Mouse (Mus musculus): ENCODE results near the gene Pdcl2.
A peak's percentile ranks its signal among the peaks of the same experiment; 100 is the strongest.

The Pdcl2 gene

DNA sequence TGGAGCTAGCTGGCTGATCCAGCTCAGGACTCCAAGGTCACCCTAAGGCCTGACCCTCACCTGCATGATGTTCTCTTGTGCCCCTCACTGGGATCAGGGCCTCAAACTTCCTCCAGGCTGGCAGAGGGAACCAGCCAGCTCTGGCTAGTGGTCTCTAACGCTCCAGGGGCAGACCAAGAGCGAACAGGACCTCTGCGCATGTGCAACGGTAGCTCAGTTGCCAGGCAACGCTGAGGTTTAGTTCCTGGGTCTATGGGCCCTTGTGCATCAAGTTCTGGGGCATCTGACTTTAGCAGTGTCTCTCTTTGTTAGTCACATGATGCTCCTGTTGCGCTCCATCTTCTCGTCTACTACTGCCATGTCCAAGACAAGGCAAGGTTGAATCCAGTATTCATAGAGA is at the start of gene Pdcl2:
Gene Pdcl2 (minus strand): TSS at position 204 of the 400 bp plus-strand sequence.
- DNase-seq (ENCODE audit: low read depth): no peak

DNA sequence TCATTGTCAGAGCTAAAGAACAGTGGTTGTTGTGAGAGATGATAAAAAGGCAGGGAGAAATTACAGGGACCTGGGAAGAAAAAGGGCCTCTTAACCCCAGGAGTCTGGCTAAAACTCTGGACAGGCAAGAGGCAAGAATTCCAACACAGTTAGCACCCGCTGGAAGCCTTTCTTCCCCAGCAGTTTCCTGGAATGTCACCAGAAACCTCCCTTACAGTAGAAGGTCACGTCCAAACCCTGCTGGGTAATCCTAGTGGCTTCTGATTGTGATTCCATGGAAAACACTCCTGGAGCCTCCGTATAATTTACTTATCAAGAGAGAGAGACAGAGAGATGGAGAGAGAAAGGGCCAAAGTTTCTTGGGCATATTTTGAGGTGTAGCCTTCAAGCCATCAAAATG is 48.3 kb upstream of the Pdcl2 start:
- no peak for DNase-seq (ENCODE audit: low read depth)

DNA sequence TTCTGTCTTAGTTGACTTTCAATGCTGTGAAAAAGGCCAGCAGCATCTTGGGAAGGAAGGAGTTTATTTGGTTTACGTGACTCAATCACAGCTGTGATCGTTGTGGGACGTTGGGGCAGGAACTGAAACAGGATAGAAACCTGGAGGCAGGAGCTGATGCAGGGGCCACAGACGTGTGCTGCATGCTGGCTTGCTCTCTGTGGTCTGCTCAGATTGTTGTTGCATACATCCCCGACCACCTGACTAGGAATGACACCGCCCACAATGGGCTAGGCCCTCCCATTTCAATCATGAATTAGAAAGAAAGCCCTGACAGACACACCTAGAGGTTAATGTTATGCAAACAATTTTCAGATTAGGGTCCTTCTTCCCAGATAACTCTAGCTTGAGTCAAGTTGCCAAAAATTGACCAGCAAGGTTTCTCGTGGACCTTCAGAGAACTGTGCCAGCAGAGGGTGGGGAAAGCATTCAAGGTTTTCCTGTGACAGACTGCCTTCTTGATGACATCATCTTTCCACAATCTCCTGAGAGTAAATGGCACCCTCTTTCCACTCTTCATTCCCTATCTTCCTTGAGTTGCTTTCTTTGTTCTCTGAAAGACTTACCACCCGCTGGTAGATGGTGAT is 38.4 kb upstream of the Pdcl2 start:
- DNase-seq (ENCODE audit: low read depth): no peak

DNA sequence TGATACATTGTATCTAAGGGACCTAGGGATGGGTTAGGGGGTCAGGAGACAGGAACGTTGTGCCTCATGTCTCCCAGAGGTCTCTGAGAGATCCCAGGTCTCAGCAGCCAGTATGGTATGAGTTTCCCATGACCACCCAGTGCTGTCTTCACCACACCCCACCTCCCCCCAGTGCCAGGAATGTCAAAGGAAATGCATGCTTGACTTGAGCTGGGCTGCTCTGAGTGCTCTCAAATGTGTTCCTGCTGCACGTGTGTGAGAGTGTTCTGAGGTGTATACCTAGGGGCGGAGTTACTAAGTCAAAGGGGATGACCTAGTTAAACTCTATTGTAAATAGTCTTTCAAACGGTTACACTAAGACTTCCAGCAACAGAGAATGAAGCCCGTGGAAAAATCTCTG is 34.5 kb upstream of the Pdcl2 start:
- DNase-seq (ENCODE audit: low read depth): no peak

DNA sequence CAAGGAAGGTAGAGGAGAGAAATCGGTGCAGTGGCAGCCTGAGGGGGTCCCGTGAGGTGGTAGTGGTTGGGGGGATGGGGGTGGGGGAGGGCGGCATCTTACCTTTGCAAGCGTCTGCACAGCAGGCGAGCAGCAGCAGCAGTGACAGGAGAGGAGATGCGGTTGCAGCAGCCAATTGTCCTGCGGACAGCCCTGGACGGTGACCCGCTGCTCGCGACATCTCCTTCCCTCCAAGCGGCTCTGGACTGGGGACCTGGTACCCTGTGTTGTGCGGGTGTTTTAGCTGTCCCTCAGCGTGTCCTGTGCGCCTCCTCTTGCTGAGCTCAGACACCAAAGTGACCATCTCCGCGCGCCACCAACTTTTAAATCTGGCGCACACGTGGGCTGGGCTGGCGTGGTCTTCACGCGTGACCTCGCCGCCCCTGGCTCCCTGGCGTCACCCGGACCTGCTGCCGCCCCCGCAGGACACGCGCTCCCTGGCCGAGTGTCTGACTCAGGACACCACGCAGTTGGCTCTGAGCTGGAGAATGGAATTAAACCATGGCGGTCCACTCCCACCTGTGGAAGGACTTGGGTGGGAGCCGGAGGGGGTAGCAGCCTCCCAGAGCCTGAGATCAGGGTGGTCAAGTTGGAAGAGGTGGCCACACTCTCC is 32.6 kb upstream of the Pdcl2 start, which contains the start of gene Nmu:
Gene Nmu (minus strand): TSS at position 336 of the 652 bp plus-strand sequence.
- DNase-seq (ENCODE audit: low read depth): no peak

DNA sequence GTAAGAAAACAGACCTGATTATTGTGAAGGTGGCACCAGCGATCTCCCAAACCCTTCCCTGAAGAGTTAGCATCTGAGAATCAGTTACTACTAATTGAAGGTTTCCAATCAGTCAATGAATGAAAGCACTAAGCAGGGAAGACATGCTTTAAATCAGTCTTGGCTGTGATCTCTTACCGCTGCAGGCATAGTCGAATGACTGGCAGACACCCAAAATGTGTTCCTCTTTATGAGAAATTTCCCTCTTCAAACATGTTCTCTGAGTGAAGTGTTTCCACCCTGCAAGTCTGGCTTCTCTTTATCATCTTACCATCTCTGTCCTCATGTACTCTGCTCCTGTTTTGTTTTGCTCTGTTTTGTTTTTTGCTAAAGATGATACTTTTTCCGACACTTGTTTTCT is 29.8 kb upstream of the Pdcl2 start:
- DNase-seq (ENCODE audit: low read depth): no peak

DNA sequence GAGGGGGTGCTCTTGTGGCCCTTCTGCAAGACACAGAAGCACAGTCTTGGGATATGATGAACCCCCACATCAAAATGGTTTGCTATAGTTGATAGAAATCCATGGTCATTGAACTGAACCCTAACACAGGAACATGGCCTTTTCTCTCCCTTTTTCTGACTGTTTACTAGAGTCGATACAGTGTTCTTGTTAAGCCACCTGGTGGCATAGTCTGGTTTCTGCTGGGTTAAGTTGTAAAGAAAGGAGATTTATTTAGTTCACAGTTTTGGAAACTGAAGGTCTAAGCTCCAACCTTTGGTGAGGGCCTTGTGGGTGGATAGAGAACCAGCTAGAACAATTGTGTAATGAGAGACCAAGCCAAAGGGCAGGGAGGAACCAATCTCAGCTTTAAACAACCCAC is 29.1 kb upstream of the Pdcl2 start:
- no peak for DNase-seq (ENCODE audit: low read depth)

DNA sequence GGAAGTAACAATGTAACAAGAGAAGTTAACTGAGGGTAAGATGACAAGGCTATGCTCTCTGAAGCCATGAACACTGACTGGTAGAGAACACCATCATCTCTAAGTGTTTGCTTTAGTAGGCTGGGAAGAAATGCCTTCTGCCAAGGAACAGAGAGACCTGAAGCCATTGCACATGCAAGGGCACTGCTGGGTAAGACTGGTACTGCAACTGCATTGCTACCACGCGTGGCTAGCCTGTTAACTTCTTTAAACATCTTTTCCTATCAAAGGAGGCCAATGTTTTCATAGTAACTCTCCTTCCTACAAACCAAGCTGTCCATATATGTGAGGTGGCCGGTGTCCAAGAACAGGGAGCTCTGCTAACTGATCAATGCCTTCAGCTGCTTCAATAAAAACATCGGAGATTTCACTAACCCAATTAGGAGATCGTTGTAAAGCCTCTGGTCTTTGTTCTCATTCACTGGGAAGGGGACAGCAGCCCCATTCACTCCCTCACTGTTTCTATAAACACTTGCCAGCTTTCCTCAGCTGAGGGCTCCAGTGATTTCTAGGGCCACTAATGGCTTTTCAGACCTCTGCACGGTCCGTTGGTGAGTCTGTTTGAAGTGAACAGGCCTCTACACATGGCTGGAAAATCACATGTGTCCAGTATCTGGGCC is 21.1 kb upstream of the Pdcl2 start:
- no peak for DNase-seq (ENCODE audit: low read depth)

DNA sequence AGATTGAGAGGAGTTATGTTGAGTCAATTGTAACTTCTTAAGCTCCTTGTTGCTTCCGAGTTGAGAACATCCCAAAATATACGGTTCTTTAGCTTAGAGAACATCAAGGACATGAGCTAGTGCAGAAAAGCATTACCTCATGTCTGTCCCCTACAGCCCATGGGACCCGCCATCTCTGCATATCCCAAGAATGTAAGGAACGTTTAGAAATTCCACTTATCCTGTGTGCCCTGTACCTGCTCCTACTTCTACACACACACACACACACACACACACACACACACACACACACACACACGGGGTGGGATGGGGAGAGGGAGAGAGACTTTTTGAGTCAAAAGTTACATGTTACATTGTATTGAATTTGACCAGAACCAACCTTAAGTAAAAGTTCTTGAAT is 20.6 kb upstream of the Pdcl2 start:
- no peak for DNase-seq (ENCODE audit: low read depth)

DNA sequence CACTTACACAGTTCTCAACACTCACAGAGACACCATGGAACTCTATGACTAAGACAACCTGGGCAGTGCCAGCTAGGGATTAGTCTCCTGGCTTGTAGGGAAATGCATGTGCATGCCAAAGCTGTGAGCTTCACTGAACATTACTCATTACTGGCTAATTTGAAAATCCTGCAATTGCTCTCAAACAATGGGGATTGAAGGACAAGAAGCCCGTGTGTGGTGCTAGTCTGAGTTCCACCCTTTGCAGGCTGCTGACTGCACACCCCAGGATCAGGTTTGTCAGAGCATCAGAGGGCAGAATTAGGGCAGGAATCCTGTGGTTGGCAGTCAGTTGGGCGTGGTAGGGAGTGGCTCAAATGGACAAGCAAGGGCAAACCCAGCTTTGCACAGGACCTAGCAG is 15.2 kb upstream of the Pdcl2 start:
- no peak for DNase-seq (ENCODE audit: low read depth)

DNA sequence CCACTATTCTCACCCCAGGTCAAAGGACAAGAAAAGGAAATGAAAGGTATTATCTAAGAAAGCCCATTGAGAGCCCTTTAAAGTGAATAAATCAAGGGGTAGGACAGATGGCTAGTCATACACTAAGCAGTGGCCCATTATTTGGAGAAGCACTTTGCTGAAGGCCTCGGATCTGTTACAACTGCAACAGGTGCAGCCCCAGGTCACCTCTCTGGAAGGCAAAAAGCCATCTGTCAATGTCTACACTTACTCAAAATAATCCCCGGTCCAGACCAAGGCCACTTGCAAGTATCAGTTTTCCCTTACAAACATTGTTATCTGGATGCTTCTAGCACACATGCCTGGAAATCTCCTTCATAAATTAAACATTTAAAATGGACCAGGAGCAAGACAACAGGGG is 10.0 kb upstream of the Pdcl2 start:
- DNase-seq (ENCODE audit: low read depth): no peak

DNA sequence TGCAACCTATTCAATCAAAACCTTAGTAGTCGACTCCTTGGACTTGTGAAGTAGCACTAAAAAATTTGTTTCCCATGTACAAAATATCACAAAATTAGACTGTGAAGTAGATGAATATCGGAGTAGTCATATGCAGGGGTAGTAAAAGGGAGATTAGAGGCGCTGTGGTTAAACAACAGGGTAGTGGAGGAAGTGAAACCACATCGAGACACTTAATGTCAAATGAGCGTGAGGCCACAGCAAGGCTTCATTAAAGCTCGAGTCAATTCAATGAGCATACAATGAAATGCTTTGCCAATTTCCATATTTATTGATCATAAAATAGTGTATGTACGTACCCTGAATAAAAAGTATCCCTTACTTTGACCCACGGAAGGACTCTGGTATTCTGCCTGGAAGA is 6.1 kb upstream of the Pdcl2 start:
- no peak for DNase-seq (ENCODE audit: low read depth)

DNA sequence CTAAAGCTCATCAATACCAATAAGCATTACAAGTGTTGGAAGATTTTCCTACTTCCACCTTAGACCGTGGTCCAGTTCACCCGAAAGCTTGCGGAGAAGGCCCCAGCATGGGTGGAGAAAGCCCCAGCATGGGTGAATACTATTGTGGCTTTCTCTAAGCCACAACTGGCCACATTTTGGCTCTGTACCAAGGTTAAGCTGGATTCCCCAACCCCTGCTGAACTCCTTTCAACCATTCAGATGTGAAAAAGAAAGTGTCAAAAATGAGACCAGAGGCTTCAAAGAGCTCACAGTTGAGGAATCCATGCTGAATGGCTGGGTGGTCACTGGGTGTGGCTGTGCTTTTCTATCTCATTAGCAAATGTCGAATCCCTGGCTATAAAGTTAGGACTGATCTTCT is 2.9 kb upstream of the Pdcl2 start:
- DNase-seq (ENCODE audit: low read depth): no peak

DNA sequence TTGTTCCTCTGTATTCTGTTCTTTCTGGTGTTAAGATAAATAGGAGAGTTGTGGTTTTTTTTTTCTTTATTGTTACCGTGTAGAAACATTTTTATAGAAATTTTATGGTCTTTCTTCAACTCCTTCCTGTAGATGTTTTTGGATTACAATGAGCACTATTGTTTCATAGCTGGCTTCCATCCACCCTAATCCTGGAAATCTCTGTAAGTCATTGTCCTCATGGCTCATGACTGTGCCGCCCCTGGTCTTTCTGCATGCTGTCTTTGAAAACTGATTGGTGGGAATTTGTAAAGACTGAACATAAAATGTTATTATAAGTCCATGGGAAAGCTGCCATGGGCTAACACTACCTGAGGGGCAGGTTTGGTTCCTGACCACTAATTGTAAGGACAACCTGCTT is 3.7 kb downstream of the Pdcl2 start:
- peak; percentile 52 for DNase-seq (ENCODE audit: low read depth)

DNA sequence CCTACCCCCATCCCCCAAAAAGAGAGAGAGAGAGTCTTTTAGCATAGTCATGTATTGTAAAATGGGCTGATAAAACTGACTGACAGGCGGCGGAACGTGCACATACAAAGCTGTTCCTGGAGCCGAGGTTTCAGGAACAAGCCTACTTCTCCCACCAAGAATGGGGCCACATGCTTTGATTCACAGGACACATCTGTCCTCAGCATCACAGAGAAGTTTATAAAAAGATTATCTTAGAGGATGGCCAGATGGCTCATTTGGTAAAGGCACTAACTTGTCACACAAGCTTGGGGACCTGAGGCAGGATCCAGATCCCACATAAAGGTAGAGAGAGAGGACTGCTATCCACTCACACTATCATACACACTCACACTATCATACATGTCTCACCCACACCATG is 5.8 kb downstream of the Pdcl2 start:
- DNase-seq (ENCODE audit: low read depth): no peak

DNA sequence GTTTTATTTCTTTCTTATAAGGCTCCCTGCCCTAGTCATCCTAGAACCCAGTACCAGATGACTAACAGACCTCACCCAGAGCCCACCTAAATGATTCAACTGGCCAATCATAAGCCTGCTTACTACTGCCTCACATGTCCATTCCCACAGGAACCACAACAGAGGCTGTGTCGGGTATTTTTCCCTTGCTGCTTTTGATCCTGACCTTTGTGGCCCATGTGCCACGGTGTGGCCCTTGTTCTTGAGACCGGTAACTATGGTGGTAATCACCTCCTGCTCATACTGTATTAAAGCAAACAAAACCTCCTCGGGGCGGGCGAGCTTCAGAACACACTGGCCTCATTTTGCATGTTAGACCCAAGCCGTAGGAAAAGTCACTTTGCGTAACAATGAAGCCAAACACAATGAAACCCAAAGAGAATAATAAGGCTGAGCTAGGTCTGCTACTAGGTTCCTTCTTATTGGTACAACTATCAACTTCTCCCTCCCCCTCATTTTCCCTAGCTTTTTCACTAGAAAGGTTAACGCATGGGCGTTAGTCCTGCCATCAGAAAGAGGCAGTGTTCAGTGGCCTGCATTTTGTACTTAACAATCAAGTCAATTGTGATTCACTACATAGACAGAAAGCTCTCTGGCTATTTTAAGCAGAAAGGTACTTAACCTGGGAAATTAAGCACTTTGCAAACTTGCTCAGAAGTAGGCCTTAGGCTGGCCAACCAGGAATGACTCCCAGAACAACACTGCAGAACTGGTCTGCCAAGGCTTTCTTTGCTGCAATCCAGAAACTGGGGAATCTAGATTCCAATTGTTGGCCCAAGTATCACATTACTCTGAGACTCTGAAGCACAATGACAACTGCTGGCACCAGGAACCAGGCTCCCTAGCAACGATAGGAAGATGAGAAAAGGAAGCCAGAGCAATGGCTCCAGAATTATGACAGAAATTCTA is 9.4 kb downstream of the Pdcl2 start:
- DNase-seq (ENCODE audit: low read depth): peak; percentile 10

DNA sequence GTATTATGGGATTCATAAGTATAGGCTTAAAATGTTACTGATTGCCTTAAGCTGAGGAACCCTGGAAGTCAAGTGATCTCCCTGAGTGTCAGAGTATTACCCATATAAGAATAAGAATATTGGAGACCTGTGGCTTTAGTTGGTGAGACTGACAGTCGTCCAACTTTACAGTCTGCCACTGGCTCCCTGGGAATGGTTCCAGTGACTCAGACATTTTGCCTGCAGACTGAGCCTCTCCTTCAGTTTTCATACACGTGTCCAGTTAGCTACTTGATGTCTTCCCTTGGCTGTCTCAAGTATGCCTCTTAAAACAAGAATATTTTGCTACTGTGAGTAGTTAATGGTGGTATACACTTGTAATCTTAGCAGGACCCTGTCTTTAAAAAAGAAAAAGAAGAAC is 22.8 kb downstream of the Pdcl2 start:
- DNase-seq (ENCODE audit: low read depth): no peak

DNA sequence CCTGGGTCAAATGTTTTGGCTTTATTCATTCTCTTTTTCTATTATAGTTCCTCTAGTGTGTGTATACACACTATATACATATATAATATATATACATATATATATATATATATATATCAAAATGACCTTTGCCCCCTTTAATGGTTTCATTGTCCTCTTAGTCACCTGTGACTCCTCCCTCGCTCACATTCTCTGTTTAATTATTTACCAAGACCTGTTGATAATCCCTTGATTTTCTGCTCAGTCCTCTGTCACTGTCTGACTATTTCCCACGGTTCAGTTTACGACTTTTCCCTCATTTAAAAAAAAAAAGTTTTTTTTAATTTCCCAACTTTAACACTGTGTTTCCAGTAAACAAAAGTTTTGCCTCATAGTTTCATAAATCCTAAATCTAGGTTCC is 24.7 kb downstream of the Pdcl2 start:
- DNase-seq (ENCODE audit: low read depth): no peak

DNA sequence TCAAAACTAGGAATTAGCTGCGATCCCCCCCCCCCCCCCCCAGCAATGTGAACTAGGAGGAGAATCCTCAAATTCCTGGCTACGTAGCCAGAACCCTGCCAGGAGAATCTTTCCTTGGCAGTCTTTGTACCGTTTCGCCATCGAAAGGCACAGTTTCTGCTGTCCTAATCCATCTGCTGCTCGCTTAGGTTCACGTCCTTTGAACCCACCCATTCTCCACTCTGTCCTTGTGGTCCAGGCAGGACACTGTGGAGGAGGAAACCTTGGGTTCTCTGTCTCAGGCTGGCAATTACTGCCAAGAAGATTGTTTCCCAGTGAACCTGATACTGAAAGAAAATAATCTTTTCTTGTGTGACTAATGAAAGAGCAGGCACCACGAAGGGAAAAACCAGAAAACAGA is 25.3 kb downstream of the Pdcl2 start:
- peak; percentile 10 for DNase-seq (ENCODE audit: low read depth)

DNA sequence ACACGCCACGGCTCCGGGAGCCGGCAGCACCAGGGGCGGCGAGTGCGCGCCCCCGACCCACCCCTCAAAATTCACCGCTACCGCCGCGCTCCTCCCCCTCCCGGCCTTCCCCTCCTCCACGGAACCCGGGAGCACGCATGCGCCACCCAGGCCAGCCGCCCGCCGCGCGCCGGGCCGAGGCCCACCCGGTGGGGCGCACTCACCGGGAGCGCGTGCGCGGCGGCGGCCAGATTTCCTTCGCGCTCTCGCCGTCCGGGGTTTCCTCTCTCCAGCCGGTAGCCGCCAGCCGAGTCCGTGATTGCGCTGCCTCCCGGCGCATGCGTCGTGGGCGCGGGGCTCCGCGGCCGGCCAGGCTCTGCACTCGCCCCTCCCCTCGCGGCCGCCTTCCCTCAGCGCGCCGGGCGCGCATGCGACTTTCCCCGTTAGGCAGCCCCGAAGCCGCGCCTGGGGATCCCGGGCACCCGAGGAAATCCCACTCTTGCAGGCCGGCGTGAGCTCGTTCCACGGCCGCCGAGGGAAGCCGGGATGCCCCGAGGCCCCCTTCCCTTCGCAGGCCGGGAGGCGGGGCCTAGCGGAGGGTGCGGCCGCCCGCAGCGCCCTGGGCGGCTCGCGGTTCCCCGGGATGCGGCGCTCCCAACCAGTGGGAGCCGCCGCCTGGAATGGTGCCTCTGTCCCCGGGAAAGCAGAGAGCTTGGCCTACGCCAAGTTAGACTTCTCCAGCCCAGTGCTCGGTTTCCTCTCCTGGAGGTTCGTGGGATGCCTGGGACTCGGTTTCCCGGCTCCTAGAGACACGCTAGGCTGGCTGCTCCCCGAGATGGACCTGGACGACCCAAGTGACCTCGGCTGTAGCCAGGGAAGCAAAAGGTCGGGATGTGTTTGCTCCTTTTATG is 26.3 kb downstream of the Pdcl2 start, which contains the start of gene Clock:
Gene Clock (minus strand): TSS at position 341 of the 890 bp plus-strand sequence.
- DNase-seq (ENCODE audit: low read depth): peak; percentile 49

DNA sequence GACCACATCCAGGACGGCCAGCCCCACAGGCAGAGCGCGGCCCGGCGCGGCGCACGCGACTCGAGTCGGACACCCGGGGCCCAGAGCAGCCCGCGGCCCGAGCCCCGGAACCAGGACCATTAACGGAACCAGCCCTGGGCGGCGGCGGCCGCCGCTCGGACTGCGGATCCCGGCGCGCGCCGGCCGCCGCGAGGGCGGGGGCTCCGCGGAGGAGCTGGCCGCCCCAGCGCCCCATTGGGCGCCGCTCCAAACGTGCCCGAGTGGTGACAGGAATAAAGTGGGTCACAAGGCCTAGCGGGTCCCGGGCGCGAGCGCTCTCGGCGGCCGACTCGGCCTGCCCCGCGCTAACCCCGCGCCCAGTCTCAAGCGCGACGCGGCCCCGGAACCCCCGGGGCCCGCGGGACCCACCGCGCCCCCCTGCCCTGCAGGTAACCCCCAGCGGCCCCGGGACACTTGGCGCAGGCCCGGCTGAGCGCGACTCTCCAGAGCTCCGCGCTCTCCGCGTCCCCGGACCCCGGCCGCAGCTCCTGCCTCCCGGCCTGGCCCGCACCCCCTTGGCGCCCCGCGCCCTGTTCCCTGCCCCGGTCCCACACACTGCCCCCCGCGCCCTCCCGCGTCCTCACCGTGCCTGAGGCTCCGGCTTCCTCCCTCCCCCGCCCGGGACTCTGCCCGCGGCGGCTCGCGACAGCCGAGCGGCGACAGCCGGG is 27.1 kb downstream of the Pdcl2 start:
- DNase-seq (ENCODE audit: low read depth): peak; percentile 17

Data from fibroblast of lung, adult 2 months (primary cell).